Mouse (Mus musculus) hindbrain, embryonic 14.5 days (tissue): Measurements from ENCODE around the gene Atp6v0d1. TPM values are rescaled to one million over a fixed set of nuclear protein-coding genes. Genes with fewer than 3 reads are reported as not detected.
"Not testable (repeated sequence)": the region's sequence is repeated elsewhere in the genome, so short reads cannot be mapped to it uniquely, and the experiment has no call there.

Experiments used
- ATAC-seq: fragments of 200-750 bp; cut with Nextera tagmentation; 2 replicates; pipeline ENCODE4 v1.8.0; 2017; ENCODE audit warnings: moderate number of reproducible peaks, mild to moderate bottlenecking, moderate TSS enrichment, moderate library complexity; ENCODE audit not compliant: low FRiP score
- DNase-seq: peaks from one replicate; pipeline ENCODE4 v3.0.0-alpha.2; 2015; ENCODE audit warnings: low spot score
- H3K27ac ChIP-seq: fragments of 300-500 bp; sonication (generic); 2 replicates; pipeline ENCODE4 v1.5.1; 2014; ENCODE audit warnings: mild to moderate bottlenecking, moderate library complexity
- H3K27me3 ChIP-seq: fragments of 300-500 bp; sonication (generic); 2 replicates; pipeline ENCODE4 v1.6.1; 2014; ENCODE audit warnings: mild to moderate bottlenecking, low read length, mixed read lengths; ENCODE audit not compliant: control insufficient read depth, insufficient read depth
- H3K36me3 ChIP-seq: fragments of 300-500 bp; sonication (generic); replicated peaks from 2 replicates; pipeline ENCODE4 v1.6.1; 2014; ENCODE audit not compliant: control insufficient read depth, insufficient read depth
- H3K4me1 ChIP-seq: fragments of 300-500 bp; sonication (generic); replicated peaks from 2 replicates; pipeline ENCODE4 v1.6.1; 2014; ENCODE audit warnings: antibody characterized with exemption, low read length, mixed read lengths; ENCODE audit not compliant: control insufficient read depth, insufficient read depth
- H3K4me2 ChIP-seq: fragments of 300-500 bp; sonication (generic); replicated peaks from 2 replicates; pipeline ENCODE4 v1.6.1; 2014; ENCODE audit warnings: mild to moderate bottlenecking, moderate library complexity
- H3K4me3 ChIP-seq: fragments of 300-500 bp; sonication (generic); replicated peaks from 2 replicates; pipeline ENCODE4 v1.5.1; 2014; ENCODE audit warnings: mild to moderate bottlenecking, low read length
- H3K9ac ChIP-seq: fragments of 300-500 bp; sonication (generic); 2 replicates; pipeline ENCODE4 v1.6.1; 2014
- H3K9me3 ChIP-seq: fragments of 300-500 bp; sonication (generic); 2 replicates; pipeline ENCODE4 v1.6.1; 2016; ENCODE audit warnings: low read length; ENCODE audit not compliant: control insufficient read depth
- WGBS: fragments of 180-500 bp; shearing (Covaris S2); extraction: QIAGEN DNeasy Blood & Tissue Kit; methylation state at CpG from one replicate; pipeline ENCODE4 v1.1.7; 2014; 5-methylcytosine and 5-hydroxymethylcytosine counted together
- polyA plus RNA-seq: library from polyadenylated mRNA; unstranded; fragments of >200 nt; fragmentation: Nextera tagmentation; extraction: Ambion mirVana; gene quantifications from 2 replicates; pipeline ENCODE4 v1.2.1, GENCODE M21; 2014

Atp6v0d1 gene
- polyA plus RNA-seq, 1 experiment from 2014 or later: 231 TPM

- ATAC-seq: not testable (repeated sequence)
Observed at GRCm38 (mm10) chr8:105564573-105565229, 1.1 kb downstream of the Atp6v0d1 start.

GRCm38 (mm10) chr8:105563871-105564270, 2.0 kb downstream of the Atp6v0d1 start:
- no peaks in the 10 kb centered on the region for H3K27me3 ChIP-seq
- DNase-seq (no peak), ATAC-seq (no peak)
- no peak overlapping the region for H3K27ac ChIP-seq
- H3K4me2 ChIP-seq: no peak overlapping the region
- 89% methylated on average over 1 of the region's 1 CpGs for WGBS
- no peak overlapping the region for H3K9ac ChIP-seq
- H3K9me3 ChIP-seq: no peaks in the 10 kb centered on the region
- peaks cover 28% of the 10 kb centered on the region for H3K4me1 ChIP-seq
- H3K4me3 ChIP-seq: no peak overlapping the region
- peaks cover 14% of the 10 kb centered on the region; the same call in 1 of the 2 replicates for H3K36me3 ChIP-seq

More at GRCm38 (mm10) chr8:105564573-105565229, 1.1 kb downstream of the Atp6v0d1 start:
- Histone ChIP-seq H3K4me3 (peak overlapping the region; percentile 88), H3K9ac (peak overlapping the region; percentile 90), H3K4me2 (peak overlapping the region; percentile 96), H3K36me3 (peaks cover 14% of the 10 kb centered on the region; the same call in 1 of the 2 replicates), H3K4me1 (peaks cover 28% of the 10 kb centered on the region)
- H3K27ac ChIP-seq, H3K27me3 ChIP-seq, H3K9me3 ChIP-seq, DNase-seq: not testable (repeated sequence)
- WGBS: 87% methylated on average over 9 of the region's 9 CpGs

- ATAC-seq: no peak
- Histone ChIP-seq H3K9me3 (no peaks in the 10 kb centered on the region), H3K4me2 (no peak overlapping the region), H3K9ac (no peak overlapping the region), H3K27me3 (no peaks in the 10 kb centered on the region), H3K27ac (no peak overlapping the region), H3K4me1 (peaks cover 28% of the 10 kb centered on the region), H3K36me3 (peaks cover 21% of the 10 kb centered on the region; the same call in 1 of the 2 replicates), H3K4me3 (no peak overlapping the region)
- 86% methylated on average over 3 of the region's 3 CpGs for WGBS
- no peak for DNase-seq
Observed at GRCm38 (mm10) chr8:105562863-105563262, 3.0 kb downstream of the Atp6v0d1 start.

GRCm38 (mm10) chr8:105555230-105555629, 10.6 kb downstream of the Atp6v0d1 start:
- Histone ChIP-seq H3K36me3 (peaks cover 8% of the 10 kb centered on the region; the same call in 1 of the 2 replicates), H3K9me3 (no peaks in the 10 kb centered on the region), H3K27me3 (no peaks in the 10 kb centered on the region), H3K4me1 (no peaks in the 10 kb centered on the region), H3K27ac (no peak overlapping the region), H3K9ac (no peak overlapping the region), H3K4me3 (no peak overlapping the region), H3K4me2 (no peak overlapping the region)
- ATAC-seq: peak; percentile 34; the same call in 1 of the 2 replicates
- no peak for DNase-seq
- WGBS: 58% methylated on average over 3 of the region's 3 CpGs

- no peak overlapping the region for H3K27ac ChIP-seq
- H3K36me3 ChIP-seq: peaks cover 11% of the 10 kb centered on the region; the same call in 1 of the 2 replicates
- ATAC-seq: peak; percentile 34; the same call in 1 of the 2 replicates
Observed at GRCm38 (mm10) chr8:105554087-105554486, 11.8 kb downstream of the Atp6v0d1 start.

GRCm38 (mm10) chr8:105552824-105553223, 13.0 kb downstream of the Atp6v0d1 start:
- no peak for ATAC-seq
- no peak overlapping the region for H3K9ac ChIP-seq
- WGBS: 83% methylated on average over 1 of the region's 1 CpGs

More at GRCm38 (mm10) chr8:105554087-105554486, 11.8 kb downstream of the Atp6v0d1 start:
- DNase-seq: peak; percentile 76
- H3K9me3 ChIP-seq: no peaks in the 10 kb centered on the region
- H3K4me1 ChIP-seq: no peaks in the 10 kb centered on the region
- H3K27me3 ChIP-seq: no peaks in the 10 kb centered on the region
- no peak overlapping the region for H3K4me2 ChIP-seq
- no peak overlapping the region for H3K9ac ChIP-seq
- H3K4me3 ChIP-seq: no peak overlapping the region

GRCm38 (mm10) chr8:105552032-105552431, 13.8 kb downstream of the Atp6v0d1 start:
- H3K27ac ChIP-seq: no peak overlapping the region
- ATAC-seq: no peak
- no peak overlapping the region for H3K4me2 ChIP-seq
- no peak for DNase-seq
- 0 out of 2 replicates have a peak, but pooled peaks cover 4% of the 10 kb centered on the region for H3K36me3 ChIP-seq
- WGBS: 91% methylated on average over 2 of the region's 2 CpGs
- H3K9me3 ChIP-seq: no peaks in the 10 kb centered on the region
- H3K4me1 ChIP-seq: no peaks in the 10 kb centered on the region
- no peaks in the 10 kb centered on the region for H3K27me3 ChIP-seq
- no peak overlapping the region for H3K9ac ChIP-seq
- H3K4me3 ChIP-seq: no peak overlapping the region

More at GRCm38 (mm10) chr8:105552824-105553223, 13.0 kb downstream of the Atp6v0d1 start:
- H3K36me3 ChIP-seq: 0 out of 2 replicates have a peak, but pooled peaks cover 4% of the 10 kb centered on the region
- no peaks in the 10 kb centered on the region for H3K4me1 ChIP-seq
- H3K9me3 ChIP-seq: no peaks in the 10 kb centered on the region
- H3K27ac ChIP-seq: no peak overlapping the region
- no peak for DNase-seq
- no peak overlapping the region for H3K4me3 ChIP-seq
- H3K27me3 ChIP-seq: no peaks in the 10 kb centered on the region
- H3K4me2 ChIP-seq: no peak overlapping the region

GRCm38 (mm10) chr8:105550083-105550482, 15.8 kb downstream of the Atp6v0d1 start:
- DNase-seq (no peak), ATAC-seq (no peak)
- Histone ChIP-seq H3K4me1 (no peaks in the 10 kb centered on the region), H3K36me3 (0 out of 2 replicates have a peak, but pooled peaks cover 4% of the 10 kb centered on the region), H3K4me3 (no peak overlapping the region), H3K27ac (no peak overlapping the region), H3K9me3 (no peaks in the 10 kb centered on the region), H3K4me2 (no peak overlapping the region), H3K9ac (no peak overlapping the region), H3K27me3 (no peaks in the 10 kb centered on the region)
- 76% methylated on average over 2 of the region's 2 CpGs for WGBS

- 93% methylated on average over 1 of the region's 1 CpGs for WGBS
- Histone ChIP-seq H3K36me3 (0 out of 2 replicates have a peak, but pooled peaks cover 4% of the 10 kb centered on the region), H3K9me3 (no peaks in the 10 kb centered on the region), H3K4me3 (no peak overlapping the region), H3K4me1 (no peaks in the 10 kb centered on the region), H3K9ac (no peak overlapping the region), H3K4me2 (no peak overlapping the region), H3K27ac (no peak overlapping the region), H3K27me3 (no peaks in the 10 kb centered on the region)
- DNase-seq (no peak), ATAC-seq (no peak)
Observed at GRCm38 (mm10) chr8:105549506-105549905, 16.3 kb downstream of the Atp6v0d1 start.
